Mouse (Mus musculus) left cerebral cortex, postnatal 36 days (tissue): ENCODE results near the gene Il4ra. TPM values are rescaled to one million over a fixed set of nuclear protein-coding genes. Genes with fewer than 3 reads are reported as not detected.

Source experiments
- DNase-seq, 2 experiments: peaks; one replicate each; pipeline ENCODE4 v3.0.0; 2021 to 2022; ENCODE audit warnings: low spot score in 2 of 2, mixed read lengths in 1 of 2
- intact Hi-C: fragments of 180-260 bp; cut with DNase I; formaldehyde crosslinking; loops from one replicate; pipeline ENCODE4 v1.15.1; 2025
- total RNA-seq, 2 experiments: library from RNA; stranded (reverse); gene quantifications; 2 replicates each; pipeline ENCODE4 v1.2.3; 2021

The Il4ra gene
- total RNA-seq, 2 experiments from 2014 or later = 5.7 to 5.9 TPM

GRCm38 (mm10) chr7:125588721-125589120 is 36.8 kb downstream of the Il4ra start:
- DNase-seq = no peak
- intact Hi-C loops = no loop called here

DNA sequence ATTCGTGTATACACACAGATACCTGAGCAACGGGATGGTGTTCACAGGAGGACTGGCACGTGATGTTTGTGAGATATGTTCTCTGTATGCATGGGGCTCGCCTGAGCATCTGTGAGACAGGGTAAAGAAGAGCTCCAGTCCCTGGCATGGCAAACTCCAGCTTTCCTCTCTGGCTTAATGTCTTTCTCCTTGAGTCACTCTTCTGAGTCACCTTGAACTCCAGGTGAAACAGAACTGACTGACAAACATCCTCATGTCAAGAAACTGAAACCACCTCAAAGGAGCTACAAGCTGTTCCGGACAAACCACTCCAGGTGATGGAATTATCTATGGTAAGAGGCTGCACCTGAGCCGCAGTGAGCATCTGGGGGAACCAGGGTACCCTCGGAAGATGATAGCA is 38.0 kb downstream of the Il4ra start:
- intact Hi-C loops = no loop called here
- no peak for DNase-seq

DNA sequence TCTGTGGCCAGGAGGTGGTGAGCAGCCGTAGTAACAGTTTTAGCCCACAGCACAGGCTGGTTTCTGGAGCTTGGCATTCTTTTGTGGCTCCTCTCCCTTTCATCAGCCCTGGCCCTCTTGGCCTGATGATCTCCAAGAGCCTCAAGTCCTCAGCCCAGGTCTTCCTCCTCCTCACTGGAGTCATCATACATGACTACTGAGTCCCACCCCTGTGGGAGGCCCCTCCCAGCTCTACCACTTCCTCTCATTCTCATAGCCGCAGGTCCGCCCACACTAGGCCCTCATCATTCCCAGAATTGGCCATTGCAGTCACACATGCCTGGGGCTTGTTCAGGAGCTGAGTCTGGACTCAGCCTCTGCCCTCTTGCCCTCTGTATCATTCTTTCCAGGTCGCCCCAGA is 41.9 kb downstream of the Il4ra start:
- no peak for DNase-seq
- intact Hi-C loops = no loop called here

- intact Hi-C loops = no loop called here
- no peak for DNase-seq
Observed at GRCm38 (mm10) chr7:125596406-125596805, 44.5 kb downstream of the Il4ra start.

DNA sequence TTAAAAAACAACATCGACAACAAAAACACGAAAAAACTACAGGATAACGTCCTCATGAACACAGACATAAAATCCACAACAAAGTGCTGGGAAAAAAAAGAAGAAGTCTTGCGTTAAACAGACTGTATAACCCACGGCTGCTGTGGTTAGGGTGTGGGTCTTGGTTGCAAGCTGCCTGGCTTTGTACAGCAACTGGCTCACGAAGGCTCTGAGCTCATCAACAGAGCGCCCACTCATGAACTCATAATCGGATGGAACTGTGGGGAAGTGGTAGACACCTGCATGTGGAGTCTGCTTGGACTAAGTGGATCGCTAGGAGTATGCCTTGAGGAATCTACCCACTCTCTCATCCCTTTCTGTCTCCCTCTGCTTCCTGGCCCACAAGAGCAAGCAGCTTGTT is 45.2 kb downstream of the Il4ra start:
- no peak for DNase-seq
- intact Hi-C loops = no loop called here

DNA sequence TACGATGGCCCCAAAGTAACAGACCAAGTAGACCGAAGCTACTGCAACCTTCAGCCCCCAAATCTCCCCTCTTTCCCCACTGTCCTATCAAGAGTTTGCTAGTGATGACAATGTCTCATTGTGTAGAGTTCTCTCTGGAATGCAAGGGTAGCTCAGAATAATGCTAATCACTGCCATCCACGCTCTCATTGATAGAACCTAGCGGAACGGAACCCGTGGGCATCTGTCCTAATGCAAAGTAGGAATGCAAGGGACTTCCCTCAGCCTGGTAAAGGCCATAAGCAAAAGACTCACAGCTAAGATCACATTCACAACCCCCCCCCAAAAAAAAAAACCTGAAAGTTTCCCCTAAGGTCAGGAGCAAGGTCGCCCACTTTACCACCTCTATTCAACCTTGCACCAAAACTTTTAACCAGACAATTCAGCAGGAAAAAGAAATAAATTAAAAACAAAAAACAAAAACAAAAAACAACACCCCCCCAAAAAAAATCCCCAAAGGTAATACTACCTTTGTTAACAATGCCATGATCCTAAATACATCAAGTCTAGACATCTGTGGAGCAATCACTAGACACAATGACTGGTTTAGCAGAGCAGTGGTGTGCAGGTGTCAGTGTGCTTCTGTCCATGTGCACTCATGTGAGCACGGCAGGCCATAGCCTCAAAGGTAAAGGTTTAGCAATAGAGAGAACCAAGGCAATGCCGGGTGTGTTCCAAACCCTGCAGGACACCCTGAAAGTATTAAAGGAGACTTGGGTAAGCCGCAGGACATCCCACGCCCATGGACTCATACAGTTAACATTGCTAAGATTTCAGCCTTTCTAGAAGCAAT is 45.8 kb downstream of the Il4ra start:
- no peak for DNase-seq
- intact Hi-C loops = no loop called here

DNA sequence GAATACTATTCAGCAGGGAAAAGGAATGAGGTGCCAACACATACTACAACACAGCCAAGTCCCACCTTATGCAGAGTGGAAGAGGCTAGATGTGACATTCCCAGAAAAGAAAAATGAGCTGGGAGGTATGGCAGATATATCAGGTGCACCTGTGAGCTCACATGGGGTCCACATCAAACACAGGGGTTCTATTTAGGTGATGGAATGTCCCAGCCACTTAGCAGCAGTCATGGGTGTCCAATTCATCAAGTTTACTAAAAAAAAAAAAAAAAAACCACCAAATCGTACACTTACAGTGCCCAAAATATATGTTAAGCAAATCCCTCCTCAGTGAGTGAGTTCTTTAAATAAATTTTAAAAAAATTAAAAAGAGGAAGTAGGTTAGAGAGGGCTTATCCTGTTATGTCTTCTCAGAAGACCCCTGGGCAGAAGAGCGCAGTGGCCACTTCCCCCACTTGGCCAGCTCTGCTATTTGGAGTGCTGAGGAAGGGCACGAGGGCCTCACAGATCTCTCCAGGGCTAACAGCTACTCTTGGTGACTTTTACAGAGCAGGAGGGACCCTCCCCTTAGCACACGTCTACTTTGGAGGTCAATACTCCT is 47.6 kb downstream of the Il4ra start:
- no peak for DNase-seq
- intact Hi-C loops = no loop called here

- intact Hi-C loops = no loop called here
- DNase-seq = no peak
Observed at GRCm38 (mm10) chr7:125600136-125600535, 48.2 kb downstream of the Il4ra start.

DNA sequence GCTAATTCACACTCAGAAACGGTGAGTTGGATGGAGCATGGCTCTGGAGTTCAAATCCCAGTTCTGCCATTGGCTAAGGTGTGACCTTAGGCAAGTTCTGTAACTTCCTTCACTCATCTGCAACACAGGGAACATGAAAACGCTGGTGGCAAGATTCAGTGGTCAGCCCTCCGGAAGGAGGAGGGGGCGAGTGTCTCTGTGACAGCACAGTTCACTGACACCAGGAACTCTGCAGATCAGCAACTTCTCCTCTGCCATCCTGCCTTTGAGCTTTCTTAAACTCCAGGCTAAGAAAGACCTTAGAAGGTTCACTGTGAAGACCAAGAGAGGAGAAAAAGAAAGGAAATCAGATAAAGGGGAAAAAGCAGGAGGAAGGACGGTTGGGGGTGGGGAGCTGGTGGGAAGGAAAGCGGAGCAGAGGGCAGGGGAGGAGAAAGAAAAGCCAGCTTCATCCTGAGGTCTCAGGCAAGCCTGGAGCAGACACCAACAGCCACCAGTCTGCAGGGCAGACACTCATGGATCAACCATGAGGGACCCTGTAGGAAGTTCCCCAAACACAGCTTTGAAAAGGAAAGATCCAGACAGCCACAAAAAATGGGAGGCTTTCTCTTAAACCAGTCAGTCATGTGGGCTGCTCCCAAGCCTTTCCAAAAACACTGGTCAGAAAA is 48.8 kb downstream of the Il4ra start:
- DNase-seq = no peak
- intact Hi-C loops = no loop called here

GRCm38 (mm10) chr7:125601280-125601670 is 49.4 kb downstream of the Il4ra start:
- intact Hi-C loops = no loop called here
- DNase-seq = no peak

DNA sequence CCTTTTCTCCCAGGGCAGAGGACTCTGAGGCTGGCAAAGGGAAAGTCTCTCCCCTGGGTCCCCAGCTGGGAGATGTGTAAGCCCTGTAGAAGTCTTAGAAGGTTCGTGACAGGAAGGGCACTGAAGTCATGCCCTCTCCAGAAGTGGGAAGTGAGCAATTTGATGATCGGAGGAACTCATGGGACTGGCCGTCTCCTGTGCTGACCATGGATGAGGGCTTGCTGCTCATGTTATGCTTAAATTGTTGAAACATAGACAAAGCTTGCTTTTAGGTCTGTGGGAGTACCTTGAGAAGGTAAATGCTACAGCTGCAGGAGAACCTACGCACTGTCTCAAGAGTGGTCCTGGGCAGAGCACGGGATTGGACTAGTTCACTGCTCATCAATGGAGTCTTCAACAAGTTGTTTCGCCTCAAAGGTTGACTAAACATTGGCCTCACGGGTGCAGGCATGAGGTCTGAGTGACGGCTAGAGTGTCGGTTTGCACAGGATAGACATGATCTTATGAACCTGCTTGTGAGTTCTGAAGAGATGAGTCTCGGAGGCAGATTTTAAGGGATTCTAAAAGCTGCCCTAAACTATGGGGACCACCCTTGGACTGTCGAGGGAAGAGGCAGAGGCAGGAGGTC is 50.0 kb downstream of the Il4ra start:
- intact Hi-C loops = no loop called here
- DNase-seq = no peak

DNA sequence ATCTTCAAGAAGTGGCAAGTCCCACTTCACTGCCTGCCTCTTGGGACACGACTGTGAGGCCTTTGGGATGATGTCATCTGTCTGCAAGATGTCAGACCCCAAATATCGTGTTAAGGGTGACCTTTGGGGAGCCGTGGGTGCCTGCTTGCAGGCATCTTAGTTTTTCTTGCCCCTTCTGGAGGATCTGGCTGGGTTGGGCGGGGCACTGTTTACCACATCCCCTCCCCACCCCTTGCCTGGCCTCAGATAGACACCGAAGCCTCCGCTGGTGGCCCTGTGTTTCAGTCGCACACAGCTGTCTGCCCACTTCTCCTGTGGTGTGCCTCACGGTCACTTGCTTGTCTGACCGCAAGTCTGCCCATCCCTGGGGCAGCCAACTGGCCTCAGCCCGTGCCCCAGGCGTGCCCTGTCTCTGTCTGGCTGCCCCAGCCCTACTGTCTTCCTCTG is 51.3 kb downstream of the Il4ra start, which contains the start of gene Il21r:
Il21r (plus strand) TSS at position 245 of the 447 bp plus-strand sequence.
- intact Hi-C loops = no loop called here
- no peak for DNase-seq

- DNase-seq = no peak
- intact Hi-C loops = no loop called here
Observed at GRCm38 (mm10) chr7:125604362-125605319, 52.7 kb downstream of the Il4ra start.

DNA sequence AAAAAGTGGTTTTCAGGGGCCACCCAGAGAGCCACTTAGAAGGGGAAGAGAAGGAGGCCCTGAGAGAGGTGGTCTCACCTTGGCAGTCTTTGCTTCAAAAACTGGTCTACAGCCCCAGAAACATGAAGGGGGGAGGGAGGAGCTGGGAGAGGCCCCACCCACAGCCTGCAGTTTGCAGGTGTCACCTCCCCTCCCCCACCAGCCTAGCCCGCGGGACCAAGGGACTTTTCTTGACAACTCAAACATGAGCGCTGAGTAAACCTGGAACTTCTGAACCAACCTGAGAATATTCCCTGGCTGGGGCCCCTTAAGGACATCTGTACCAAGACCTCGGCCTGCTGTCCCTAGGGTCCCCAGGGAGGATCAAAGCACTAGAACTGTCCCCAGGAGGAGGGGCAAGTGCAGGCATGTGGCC is 53.8 kb downstream of the Il4ra start:
- intact Hi-C loops = no loop called here

GRCm38 (mm10) chr7:125606265-125607164 is 54.6 kb downstream of the Il4ra start:
- intact Hi-C loops = no loop called here
- no peak for DNase-seq

More for the DNA sequence above, 53.8 kb downstream of the Il4ra start:
- DNase-seq = no peak

- intact Hi-C loops = no loop called here
- no peak for DNase-seq
Observed at GRCm38 (mm10) chr7:125607384-125608182, 55.7 kb downstream of the Il4ra start.

- intact Hi-C loops = no loop called here
- DNase-seq = no peak
Observed at GRCm38 (mm10) chr7:125608183-125608688, 56.3 kb downstream of the Il4ra start.
